Mouse (Mus musculus): ENCODE measurements at regions not wholly inside any gene's neighbourhood (a gene's known extent, or its start where the extent isn't known, plus 50 kb on each side); places are given as distances from the start of the nearest gene placed in this dataset.

DNA sequence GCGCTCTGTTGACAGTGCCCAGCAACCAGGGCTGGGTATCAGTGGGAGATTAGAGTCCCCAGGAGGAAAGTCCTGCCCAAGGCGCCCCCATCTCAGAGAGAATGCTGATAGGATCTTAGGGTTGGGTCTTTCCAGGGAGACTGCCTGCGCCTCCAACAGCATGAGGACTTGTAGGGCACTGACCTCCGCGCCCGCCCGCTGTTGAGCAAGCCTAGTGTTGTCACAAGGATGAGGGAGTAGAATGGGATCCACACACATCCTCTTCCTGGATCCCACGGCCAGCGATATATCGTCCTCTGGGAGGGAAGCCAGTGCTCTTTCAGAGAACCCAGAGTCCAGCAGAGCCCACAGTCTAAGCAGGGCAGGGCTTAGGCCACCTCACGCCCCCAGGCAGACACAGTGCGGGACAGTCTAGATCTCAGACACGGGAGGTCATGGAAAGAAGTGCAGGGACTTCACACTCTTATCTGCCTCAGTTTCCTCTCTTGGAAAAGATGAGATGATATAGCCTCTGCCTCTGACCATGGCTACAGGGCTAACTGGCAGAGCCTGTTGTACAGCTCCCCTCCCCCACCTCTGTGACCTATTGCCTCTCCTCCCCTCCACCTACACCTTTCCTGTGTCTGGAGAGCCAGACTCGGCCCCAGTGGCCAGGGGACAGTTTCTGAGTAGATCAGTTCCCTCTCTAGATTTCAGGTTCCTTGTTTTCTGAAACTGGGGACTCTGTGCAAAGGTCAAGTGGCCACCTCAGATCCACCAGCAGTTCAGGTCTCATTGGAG, 52.0 kb upstream of the Dusp5 start:
- DNase-seq (ENCODE audit: low read depth, low spot score): no peak

DNA sequence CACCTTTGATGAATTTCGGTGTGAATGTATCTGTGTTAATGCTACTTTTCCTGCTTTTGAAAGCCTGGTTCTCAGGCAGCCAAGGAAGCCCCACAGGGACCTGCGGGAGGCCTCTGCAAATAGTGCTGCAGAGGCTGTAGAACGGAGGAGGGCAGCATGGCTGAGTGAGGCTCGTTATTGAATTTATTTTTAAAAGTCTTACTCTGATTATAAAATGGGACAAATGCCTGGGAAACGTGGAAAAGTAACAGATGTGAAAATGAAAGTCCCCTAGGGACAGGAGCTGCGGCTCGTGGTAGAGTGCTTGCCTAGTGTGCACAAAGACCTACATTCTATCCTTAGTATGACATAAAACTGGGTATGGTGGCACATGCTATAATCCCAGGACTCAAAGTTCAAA, 59.7 kb upstream of the Dusp5 start:
- no peak for DNase-seq (ENCODE audit: low read depth, low spot score)

DNA sequence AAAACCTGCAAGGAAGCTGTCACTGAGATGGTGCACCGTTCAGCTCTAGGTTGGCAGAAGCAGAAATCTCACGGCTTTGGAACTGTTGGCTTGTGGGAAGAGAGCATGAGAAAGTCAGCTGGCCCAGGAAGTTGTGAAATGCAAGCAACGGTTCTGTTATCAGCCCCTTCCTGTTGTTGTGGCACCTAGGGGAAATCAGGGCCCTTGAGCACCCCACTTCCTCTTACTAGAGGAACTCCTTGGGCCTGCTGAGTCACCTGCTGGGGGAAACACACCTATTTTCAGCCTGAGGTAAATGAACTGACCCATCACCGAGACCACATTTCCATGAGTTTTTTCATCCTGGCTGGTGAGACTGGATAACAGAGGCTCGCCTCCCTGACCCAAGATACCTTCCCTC, 64.2 kb upstream of the Dusp5 start:
- DNase-seq (ENCODE audit: low read depth, low spot score): no peak

DNA sequence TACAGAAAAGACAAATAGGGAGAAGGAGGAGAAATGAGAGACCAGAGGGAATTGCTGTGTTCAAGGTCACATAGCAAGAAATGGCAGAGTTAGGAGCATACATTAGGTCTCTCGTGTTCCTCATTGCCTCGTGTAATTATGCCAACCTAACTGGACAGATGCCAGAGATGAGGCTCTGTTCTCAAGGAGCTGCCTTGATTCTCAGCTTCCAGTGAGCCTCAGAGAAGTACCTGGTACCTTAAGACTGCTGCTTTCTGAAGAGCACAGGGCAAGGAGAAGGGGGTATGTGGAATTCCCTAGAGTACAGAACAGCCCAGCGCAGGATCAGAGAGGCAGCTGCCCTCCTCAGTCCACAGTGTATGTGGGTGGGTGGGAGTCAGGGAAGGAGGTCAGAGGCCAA, 64.8 kb upstream of the Dusp5 start:
- no peak for DNase-seq (ENCODE audit: low read depth, low spot score)

DNA sequence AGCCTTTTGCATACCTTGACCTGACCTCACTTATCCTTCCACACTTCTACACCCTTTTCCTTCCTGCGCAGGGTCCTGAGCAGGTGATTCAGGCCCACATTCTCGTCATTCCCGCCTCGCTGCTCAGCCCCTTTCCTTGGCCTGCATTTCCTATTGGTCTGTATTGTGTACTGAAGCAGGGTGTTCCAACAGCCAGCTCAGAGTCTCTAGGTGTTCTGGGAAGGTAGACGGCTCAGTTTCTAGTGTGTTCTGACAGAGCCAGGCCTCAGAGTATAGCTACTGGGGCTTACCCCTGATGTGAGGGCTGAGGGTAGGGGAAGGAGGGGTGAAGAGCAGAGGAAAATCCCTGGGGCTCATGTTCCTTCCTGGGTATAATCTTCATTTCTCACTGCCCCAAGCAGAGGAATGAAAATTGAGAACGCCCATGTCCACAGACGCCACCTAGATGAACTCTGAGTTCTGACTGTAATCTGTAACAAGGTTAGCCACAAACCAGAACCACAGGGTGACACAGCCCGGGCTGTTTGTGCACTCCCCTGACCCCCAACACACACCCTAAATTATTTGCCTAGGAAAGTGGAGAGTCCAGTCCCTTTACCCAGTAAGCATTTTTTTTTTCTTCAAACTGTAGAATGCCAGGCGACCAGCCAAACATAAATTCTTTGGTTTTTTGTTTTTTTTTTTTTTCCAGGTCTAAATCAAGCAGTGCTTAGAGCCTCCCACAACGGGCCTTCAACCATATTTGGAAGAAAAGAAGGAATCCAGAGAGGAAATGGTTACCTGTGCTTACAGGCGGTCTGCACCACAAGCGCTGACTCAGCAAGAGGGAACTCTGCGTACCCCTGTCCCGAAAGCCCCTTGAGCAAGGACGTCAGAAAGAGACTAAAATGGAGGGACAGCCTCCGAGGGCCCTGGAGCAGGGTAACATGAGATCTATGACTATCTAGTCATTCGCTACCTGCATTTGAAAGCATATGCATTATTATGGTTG, 67.6 kb upstream of the Dusp5 start:
- DNase-seq (ENCODE audit: low read depth, low spot score): peak; percentile 98

DNA sequence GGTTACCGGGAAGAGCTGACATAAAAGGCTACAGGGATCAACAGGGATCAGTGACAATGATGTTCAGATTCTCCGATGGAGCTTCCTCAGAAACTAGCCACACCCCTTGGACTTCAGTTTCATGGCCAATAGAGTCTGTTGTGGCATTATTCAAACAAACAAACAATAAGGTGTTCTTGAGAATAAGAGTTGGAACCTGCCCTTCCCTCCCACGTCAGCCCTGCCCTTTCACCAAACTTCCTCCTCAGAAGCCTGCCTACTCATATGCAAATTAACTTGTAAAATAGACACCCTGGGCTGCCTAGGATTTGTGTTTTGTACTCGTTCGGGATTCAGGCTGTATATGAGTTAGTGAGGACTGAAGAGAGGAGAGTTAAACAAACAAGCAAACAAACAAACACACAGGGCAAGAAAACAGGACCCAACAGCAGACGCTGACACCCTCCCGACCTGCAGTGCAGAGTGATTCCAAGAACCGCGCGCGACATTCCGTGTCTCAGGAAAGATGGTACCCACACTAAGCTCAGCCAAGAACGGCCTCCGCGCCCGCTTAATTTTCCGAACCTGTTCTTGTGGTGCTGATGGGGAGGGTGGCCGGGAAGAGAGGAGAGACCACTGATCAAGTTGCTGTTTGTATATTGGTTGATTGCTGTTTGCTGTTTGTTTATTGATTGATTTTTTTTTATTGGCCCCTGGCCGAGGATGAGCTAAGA, 68.4 kb upstream of the Dusp5 start:
- DNase-seq (ENCODE audit: low read depth, low spot score): peak; percentile 100

DNA sequence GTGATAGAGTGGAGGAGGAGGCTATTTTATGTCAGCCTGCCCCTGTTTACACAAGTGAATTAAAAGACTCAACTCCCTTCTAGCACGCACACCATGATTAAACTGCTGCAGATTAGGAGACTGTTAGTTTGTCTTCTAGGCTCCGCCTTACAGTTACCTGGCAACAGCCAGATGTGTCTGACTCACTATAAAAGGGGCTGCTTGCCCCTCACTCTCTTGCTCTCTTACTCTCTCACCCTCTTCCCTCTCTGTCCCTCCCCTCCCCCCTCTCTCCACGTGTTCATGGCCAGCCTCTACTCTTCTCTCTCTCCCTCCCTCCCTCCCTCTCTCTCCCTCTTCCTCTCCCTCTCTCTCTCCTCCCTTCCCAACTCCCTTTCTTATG, 69.0 kb upstream of the Smndc1 start:
- DNase-seq (ENCODE audit: low read depth, low spot score): peak; percentile 89

DNA sequence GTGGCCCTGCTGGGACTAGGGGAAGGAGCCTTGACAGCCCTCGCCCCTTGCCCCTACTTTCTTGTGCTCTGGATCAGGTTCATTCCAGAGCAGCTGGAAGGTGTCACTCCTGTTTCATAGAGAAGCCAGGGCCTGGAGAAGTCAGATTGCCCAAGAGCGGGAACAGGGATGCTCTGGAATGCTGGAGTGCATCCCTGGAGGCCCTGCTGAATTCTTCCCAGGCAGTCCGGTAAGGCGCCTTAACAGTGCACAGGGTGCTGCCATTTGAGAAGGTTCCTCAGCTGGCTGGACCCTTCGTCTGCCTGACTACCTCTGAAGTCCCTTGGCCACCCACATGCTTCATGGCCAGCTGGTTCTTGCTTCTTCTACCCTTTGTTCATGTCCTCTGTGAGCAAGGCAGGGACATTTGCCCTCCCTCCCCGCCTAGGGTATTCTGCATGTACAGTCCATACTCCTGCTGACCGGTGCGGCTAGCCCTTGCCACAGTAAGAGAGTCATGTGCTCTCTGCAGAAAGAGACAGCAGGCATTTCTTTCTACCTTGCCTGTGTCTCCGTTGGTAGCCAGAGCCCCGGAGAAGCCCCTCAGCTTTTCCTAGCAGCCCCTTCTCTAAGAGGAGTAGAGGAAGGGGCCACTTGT, 68.5 kb upstream of the Smndc1 start:
- DNase-seq (ENCODE audit: low read depth, low spot score): no peak

DNA sequence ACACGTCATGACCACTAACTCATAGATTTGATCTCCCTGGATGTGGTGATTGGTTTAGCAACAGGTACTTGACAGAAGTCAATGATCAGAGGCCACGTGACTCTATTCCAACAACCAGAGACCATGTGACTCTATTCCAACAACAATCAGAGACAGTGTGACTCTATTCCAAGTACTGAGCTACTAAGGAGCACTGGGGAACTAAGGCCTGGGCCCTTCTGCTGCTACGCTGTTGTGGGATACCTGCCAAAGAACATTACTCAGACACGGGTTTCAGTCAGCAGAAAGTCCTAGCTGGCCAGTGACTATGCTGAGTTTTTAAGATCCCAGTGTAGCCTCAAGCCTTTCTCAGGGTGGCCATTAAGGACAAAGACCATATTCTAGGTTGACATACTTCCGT, 66.3 kb upstream of the Smndc1 start:
- DNase-seq (ENCODE audit: low read depth, low spot score): no peak

DNA sequence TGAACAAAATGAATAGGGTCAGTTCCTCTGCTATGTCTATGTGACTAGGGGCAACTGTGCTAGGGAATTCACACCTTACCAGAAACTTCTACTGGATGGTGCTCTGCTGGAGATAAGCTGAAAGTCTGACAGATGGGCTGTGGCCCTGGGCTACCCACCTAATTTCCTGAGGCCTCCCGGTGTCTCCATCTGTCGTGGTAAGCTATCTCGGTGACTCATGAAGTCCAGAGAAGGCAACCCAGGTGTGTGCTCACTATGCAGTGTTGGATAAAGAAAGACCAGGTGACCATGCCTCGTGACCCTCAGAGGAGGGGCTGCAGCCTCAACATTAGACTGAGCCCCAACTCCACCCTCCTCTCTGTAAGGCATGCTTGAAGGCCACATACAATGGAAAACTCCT, 64.2 kb upstream of the Smndc1 start:
- no peak for DNase-seq (ENCODE audit: low read depth, low spot score)

DNA sequence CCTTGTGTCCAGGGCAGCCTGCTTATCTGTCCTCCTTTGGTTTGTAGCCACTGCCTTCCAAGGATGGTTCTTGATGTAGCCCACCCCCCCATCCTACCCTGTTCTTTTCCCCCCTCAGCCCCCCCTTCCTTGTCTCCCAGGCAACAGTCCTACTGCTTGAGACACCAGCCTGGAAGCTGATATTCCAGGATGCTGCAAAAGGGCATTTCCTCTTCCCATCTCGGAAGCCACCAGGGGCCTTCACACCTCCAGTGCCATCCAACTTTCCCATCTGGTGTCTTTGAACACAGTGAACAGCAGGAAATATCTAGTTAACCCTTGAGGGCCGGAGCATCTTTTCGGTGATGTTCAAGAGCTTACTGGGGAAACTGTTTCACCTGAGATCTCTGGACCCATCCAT, 63.7 kb upstream of the Smndc1 start:
- peak; percentile 48 for DNase-seq (ENCODE audit: low read depth, low spot score)

DNA sequence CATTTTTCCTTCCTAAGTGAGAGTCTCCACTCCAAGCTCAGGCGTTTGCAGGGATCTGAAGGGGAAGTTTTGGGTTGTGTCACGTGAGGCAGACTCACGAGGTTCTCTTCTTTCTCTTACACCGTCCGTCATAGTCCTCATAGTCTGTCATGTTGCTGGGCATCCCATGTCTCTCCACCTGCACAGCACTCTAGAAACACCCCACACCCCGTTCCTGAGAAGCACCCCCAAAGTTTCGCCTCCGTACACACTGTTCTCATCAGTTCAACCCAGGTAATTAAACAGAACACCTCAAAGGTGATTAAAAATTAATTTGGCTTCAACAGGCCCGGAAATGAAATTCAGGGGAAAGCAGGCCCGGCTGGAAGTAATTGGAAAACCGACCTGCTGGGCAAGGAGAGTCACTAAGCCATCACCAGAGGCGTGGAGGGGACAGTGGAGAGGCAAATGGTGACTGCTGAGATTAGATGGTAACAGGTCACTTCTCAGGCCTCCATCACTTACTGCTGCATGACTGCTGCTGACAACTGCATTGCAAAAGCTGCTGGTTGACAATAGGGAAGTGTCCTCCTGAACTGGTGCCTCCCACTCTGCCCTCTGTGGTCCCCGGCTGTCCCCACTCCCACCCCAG, 63.1 kb upstream of the Smndc1 start:
- DNase-seq (ENCODE audit: low read depth, low spot score): no peak

DNA sequence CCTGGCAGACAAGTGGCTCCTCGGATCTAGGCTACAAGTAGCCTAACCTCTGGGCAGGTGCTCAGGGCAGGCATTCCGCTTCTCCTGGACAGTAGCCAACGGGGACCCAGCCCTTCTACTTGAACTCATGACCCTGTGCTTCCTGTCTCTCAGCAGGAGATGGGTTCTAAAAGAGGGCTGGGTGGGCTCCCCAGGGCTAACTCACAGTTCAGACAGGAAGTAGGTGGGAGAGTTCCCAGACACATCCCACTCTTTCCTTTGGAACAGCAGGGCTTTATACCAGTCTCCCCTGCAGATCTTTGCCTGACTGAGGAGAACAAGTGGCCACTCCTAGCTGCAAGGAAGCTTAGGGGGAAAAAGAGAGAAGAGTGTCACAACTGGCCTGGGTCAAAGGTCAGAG, 62.0 kb upstream of the Smndc1 start:
- peak; percentile 95 for DNase-seq (ENCODE audit: low read depth, low spot score)

DNA sequence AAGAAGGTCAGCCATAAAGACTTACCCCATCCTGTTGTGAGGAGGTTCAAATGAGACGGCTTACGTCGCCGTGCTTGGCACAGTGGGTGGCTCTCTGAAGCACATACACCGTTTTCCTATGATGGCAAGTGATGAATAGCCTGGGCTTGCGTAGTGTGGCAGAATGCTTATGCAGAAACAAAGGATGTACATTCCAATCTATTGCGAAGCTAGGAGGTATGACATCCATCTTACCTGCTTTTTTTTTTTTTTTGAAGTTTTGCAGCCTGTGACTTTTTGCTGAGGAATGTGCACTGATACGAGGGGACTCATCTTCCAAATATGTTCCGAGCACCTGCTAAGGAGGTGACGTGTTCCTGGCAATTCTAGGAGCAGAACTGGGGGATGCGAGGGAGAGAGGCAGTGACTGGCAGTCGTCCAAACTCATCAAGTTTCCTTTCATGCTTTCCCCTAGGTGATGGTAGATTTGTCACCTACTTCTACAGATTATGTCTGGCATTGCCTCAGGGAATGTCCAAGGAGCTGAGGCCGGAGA, 61.1 kb upstream of the Smndc1 start:
- peak; percentile 65 for DNase-seq (ENCODE audit: low read depth, low spot score)

DNA sequence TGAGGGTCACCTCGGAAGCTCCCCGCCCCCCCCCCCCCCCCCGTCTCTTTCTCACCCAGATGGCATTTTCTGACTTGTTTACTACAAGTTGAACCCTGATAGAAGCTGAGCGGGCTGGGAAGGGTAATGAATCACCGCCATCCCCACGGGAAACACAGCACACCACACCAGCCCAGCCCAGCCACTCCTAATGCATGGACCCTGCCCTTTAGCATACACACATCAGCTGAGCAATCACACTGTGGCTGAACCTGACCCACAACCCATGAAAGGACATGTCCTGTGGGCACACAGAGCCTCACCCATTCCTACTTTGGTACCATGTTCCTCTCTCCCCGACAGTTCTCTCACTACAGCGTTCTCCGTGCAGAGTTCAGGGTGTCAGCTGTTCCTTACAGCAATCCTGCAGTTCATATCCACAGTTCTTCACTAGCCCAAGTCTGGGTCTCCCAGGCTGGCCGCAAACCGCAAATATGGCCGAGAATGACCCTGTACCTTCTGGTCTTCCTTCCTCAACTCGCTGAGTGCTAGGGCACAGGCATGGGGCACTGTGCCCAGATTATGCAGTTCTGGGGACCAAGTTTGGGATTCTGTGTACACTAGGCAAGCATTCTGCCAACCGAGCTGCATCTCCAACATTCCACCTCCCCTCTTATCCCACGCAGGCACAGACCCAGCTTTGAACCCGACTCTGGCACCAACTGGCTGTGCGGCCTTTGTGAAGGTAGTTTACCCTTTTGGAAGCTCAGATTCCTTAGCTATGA, 60.4 kb upstream of the Smndc1 start:
- peak; percentile 29 for DNase-seq (ENCODE audit: low read depth, low spot score)

DNA sequence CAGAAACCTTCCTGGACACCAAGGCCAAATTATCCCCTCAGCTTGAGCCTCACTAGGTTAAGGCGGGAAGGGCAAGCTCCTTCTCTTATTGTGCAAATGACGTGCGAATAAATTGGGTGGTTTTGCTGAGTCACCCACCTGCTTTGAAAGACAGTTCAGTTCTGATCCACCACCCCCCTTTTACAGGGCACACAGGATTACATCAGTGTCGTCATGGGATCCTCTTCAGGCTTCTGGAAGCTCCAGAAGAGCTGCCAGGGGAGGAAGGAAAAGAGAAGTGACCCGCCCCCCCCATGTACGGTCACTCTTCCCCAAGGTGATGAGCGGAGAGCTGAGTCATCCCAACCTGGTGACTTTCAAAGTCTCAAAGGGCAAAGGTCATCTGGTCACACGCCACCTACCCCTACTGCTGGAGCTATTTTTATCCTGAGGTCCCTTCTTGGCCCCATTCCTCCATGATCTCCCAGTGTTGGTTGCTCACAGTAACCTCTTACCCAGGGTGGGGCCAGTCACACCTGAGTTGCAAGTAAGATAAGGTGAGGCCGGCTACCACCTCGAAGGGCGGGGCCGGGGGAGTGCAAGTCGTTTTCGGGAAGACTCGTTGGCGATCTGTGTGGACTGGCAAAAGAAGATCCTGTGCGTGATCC, 58.9 kb upstream of the Smndc1 start:
- peak; percentile 97 for DNase-seq (ENCODE audit: low read depth, low spot score)

DNA sequence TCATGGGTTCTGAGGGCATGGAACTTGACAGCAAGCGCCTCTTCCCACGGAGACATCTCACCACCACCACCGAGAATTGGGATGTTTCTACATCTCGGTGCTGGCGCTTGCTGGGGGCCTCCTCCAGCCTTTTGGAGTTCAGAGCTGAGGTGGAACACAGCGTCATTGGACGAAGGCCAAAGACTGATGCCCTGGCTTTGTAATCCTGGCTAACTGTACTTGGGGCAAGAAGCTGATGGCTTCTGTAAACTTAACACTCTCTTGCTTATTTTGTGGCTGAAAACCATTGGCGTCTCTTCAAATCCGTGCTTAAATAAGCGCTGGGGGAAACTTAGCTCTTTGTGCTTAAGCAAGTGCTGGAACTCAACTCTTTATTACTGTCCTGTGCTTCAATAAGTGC, 57.8 kb upstream of the Smndc1 start:
- DNase-seq (ENCODE audit: low read depth, low spot score): no peak

DNA sequence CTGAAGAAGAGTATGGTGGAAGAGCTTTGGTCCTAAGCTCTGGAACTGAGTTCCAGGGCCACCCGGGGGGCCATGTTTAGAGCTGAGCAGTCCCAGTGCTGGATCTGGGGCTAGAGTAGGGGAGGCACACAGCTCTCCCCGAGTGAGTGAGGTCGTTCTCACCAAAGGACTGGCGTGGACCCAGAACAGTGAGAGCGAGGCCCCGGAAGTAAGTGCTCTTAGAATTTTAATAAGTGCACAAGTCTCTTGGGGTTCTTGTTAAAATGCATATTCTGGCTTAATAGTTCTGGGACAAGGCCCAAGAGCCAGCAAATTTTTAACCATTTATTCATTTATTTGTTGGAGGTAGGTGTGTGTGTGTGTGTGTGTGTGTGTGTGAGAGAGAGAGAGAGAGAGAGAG, 57.4 kb upstream of the Smndc1 start:
- no peak for DNase-seq (ENCODE audit: low read depth, low spot score)

DNA sequence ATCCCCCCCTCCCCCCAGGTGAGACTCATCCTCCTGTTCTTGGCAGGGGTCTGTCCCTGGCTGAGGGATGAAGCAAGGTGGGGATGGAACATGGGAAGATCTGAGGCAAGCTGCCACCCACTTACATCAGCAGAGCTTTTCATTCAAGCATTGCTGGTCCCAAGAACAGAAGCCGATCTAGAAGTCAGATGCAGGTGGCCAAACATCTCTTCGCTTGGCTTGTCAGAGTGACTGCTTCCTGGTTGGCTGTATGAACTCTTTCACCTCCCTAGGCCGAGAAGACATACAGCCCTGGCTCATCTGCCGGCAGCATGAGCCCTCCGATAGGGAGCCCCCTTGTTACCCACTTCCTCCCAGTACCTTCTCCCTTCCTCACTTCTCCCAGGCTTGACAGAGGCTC, 55.8 kb upstream of the Smndc1 start:
- no peak for DNase-seq (ENCODE audit: low read depth, low spot score)

DNA sequence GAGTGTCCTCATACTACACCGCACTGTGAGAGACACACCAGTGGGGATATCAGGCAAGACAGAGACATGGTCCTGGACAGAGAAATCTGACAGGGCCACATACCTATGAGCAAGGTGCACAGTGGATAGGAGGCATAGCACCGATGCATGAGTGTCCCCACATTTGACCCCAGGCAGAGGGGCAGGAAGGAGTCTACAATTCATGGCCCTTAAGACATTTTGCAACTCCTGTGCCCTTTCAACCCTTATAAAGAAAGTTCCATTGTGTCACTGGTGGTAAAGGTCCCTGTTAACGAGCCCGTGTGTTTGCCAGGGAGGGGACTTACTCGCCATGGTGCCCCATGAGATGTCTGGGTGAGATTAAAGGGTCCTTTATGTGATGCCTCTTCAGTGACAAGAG, 54.3 kb upstream of the Smndc1 start:
- DNase-seq (ENCODE audit: low read depth, low spot score): no peak

Data from R1 (cell line).